Mouse (Mus musculus) left cerebral cortex, adult 2 months (tissue): ENCODE measurements around the gene Spg7. TPM values are rescaled to one million over a fixed set of nuclear protein-coding genes. Genes with fewer than 3 reads are reported as not detected.

Experiments
- DNase-seq, 2 experiments: peaks; one replicate each; pipeline ENCODE4 v3.0.0; 2021 to 2022; ENCODE audit warnings: low spot score in 2 of 2, mixed read lengths in 1 of 2; ENCODE audit errors: extremely low spot score in 1 of 2
- H3K27ac ChIP-seq: fragments of 200-600 bp; 2 replicates; pipeline ENCODE4 v1.8.1; 2022
- H3K4me3 ChIP-seq: fragments of 200-600 bp; 2 replicates; pipeline ENCODE4 v1.8.1; 2022
- CTCF ChIP-seq: fragments of 200-600 bp; IDR thresholded peaks from 2 replicates; pipeline ENCODE4 v1.8.1; 2022; ENCODE audit warnings: antibody characterized with exemption, mild to moderate bottlenecking, moderate library complexity
- intact Hi-C: fragments of 180-260 bp; cut with DNase I; formaldehyde crosslinking; loops from one replicate; pipeline ENCODE4 v1.15.1; 2025
- total RNA-seq, 2 experiments: library from RNA; stranded (reverse); gene quantifications; 2 replicates each; pipeline ENCODE4 v1.2.3; 2021

Gene Spg7
- total RNA-seq, 2 experiments from 2014 or later = 66.2 to 68.8 TPM

DNA sequence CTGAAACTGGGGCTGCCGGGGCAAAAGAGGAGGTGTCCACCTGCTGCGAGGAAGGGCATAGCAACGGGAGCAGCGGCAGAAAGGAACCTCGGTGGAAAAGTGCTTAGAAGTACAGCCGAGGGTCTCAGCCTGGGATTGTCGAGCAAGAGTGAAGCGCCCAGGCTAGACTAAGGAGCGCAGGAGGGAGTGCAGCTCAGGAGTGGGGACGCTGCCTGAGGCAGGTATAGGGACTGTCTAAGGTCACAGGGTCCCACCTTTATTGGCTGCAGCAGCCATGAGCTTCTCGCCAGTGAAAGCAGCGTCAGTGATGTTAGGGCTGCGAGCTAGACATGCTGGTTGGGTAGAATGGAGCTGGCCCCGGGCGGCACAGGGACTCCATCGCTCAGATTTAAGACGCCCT, 55.0 kb downstream of the Spg7 start:
- Histone ChIP-seq H3K4me3 (peak overlapping the region; percentile 61), H3K27ac (no peak overlapping the region)
- intact Hi-C loops = no loop called here
- no peak for DNase-seq
- no peak for TF ChIP-seq CTCF

DNA sequence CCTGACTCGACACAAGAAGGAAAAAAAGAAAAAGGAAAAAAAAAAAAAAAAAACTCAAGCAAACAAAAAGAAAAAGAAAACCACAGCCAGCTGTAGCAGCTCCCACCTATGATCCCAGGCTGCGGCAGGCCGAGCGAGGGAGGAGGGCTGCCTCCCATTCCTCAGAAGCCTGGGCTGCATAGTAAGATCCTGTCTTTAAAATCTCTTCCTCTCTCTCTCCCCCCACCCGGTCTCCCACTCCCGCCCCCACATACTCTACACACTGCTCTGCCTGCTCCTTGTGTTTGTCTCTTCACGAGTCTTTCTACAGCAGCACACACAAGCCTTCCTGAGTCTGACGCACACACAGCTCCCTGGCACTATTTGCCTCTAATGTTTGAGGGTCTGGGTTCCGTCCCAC, 59.3 kb downstream of the Spg7 start:
- TF ChIP-seq CTCF = no peak
- DNase-seq = no peak
- no peak overlapping the region for H3K27ac ChIP-seq

DNA sequence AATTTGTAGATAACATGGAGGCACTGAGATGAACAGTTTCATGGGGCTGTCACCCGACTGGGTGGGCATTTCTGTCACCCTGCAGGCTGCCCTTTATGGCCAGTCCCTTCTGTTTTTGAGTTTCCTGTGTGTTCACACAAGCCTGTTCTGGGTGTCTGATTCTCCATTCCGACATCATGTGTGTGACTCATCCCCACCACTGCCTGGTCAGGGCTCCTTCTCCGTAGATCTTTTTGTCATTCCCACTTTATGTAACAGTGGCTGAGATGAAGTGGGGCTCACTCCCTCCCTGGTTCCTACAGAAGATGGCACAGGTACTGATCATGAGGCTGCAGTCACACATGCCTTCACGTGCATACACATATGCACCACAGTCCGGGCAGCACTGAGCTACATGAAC, 59.9 kb downstream of the Spg7 start:
- H3K4me3 ChIP-seq = no peak overlapping the region
- DNase-seq = no peak
- intact Hi-C loops = loop anchor here (2.0 kb wide), 1 partner anchor 14 kb away; no protein-coding TSS in a partner anchor
- TF ChIP-seq CTCF = no peak
- no peak overlapping the region; the same call in 1 of the 2 replicates for H3K27ac ChIP-seq

More for the DNA sequence above, 59.3 kb downstream of the Spg7 start:
- intact Hi-C loops = loop anchor here (2.0 kb wide), 1 partner anchor 15 kb away; no protein-coding TSS in a partner anchor
- H3K4me3 ChIP-seq = no peak overlapping the region

DNA sequence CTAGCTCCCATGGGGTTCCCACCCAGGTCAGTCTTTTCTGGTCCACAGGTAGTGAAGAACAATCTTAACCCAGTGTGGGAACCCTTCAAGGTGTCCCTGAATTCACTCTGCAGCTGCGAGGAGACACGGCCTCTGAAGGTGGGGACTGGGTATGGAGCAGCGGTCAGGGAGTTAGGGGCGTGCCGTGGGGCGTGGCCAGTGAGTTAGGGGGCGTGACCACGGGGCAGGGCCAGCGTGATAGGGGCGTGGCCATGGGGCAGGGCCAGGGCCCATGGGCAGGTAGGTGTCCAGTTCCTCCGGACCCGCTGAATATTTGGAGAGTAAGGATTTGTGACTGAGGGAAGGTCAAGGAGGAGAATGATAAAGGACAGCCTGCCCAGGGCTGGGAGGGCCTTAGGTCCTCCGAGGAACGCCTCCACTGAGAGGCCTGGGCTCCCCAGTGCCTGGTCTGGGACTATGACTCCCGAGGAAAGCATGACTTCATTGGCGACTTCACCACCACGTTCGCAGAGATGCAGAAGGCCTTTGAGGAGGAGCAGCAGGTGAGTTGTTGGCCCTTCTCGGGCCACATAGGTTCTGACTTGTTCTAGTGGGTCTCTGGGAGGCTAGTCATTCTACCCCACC, 63.6 kb downstream of the Spg7 start:
- no peak for DNase-seq
- Histone ChIP-seq H3K27ac (no peak overlapping the region), H3K4me3 (no peak overlapping the region)
- no peak for TF ChIP-seq CTCF
- intact Hi-C loops = no loop called here

DNA sequence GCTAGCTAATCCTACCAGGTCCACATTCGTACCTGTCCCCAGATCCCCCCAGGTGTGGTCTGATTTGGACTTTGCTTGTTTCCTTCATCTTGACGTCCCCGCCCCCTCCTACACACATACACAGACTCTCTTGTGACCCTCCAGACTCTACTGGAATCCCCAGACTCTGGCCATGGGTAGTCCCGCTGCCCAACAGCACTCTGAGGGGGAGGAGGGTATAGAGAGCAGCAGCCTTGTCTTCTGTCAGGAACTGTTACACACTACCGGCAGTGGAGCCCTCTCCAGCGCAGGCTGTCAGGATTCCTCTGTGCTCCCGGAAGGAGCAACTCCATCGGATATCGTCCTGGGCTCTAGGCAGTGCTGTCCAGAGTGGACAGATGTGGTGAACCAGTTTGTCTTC, 68.3 kb downstream of the Spg7 start:
- Histone ChIP-seq H3K4me3 (no peak overlapping the region), H3K27ac (no peak overlapping the region)

DNA sequence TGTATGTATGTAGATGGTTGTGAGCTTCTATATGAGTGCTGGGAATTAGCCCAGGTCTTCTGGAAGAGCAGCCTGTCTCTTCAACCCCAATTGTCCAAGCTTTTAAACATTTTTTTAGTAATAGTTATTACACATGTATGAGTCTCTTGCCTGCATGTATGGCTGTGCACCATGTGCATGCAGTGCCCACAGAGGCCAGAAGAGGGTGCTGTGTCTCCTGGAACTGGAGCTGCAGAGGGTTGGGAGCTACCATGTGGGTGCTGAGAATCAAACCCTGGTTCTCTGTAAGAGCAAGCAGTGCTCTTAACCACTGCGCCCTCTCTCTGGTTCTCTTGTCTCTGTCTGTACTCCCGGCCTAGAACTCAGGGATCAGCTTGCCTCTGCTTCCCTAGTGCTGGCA, 70.2 kb downstream of the Spg7 start:
- DNase-seq = no peak
- intact Hi-C loops = no loop called here

More for the DNA sequence above, 68.3 kb downstream of the Spg7 start:
- intact Hi-C loops = no loop called here
- no peak for TF ChIP-seq CTCF
- no peak for DNase-seq

DNA sequence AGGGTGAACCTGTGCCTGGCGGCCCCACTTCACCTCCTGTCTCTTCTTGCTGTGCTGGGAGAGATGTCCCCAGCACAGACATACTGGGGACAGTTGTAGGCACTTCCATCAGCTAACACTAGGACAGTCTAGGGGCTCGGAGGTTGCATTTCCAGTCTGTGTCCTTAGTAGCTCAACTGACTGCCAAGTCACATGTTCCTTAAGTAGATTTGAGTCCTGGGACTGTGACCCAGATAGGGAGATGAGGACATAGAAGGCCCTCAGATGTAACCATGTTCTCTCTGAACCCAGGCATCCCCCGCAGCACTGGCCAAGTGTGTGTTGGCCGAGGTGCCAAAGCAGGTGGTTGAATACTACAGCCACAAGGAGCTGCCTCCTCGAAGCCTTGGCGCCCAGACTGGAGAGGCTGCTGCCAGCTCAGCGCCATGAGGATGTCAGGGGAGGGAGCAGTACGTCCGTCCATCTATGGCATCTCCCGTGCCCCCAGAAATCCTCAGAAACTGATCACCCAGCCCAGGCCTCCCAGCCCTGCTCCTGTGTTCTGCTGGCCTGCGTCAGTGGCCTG, 71.5 kb downstream of the Spg7 start:
- no peak overlapping the region for H3K4me3 ChIP-seq
- no peak for TF ChIP-seq CTCF
- intact Hi-C loops = no loop called here
- no peak for DNase-seq
- H3K27ac ChIP-seq = no peak overlapping the region

More for the DNA sequence above, 70.2 kb downstream of the Spg7 start:
- TF ChIP-seq CTCF = peak; percentile 4
- no peak overlapping the region for H3K27ac ChIP-seq
- H3K4me3 ChIP-seq = no peak overlapping the region

DNA sequence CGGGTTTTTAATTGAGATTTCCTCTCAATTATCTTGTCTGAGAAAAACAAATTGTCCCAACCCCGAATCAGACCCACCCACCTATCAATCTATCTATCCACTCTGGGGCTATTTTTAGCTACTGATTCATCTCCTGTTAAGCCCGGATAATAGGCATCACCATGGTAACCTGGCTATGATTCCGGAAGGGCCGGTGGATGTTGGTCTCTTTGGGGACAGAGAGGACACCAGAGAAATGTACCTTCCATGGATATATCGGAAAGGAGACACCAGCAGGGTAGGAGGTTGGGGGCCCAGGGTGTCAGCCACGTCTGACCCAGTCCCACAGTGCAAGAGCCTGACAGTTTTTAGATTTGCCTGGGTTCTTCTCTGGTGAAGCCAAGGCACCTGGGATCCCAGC, 72.7 kb downstream of the Spg7 start:
- intact Hi-C loops = no loop called here
- TF ChIP-seq CTCF = no peak
- H3K27ac ChIP-seq = no peak overlapping the region
- H3K4me3 ChIP-seq = no peak overlapping the region
- DNase-seq = no peak

DNA sequence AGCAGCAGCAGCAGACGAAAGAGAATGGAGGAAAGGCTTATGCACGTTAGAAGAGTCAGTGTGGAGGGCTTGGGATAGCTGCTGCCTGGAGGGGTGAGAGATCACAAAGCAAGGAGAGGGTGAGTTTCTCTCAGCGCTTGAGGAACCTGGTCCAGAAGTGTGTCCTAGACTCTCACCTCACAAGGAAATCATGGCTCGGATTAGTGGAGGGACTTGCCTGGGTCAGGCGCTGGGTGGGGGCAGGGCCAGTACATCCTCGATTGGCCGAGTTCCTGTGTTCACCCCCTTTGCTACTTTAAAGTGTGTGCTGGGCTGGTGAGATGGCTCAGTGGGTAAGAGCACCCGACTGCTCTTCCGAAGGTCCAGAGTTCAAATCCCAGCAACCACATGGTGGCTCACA, 73.1 kb downstream of the Spg7 start:
- TF ChIP-seq CTCF = no peak
- intact Hi-C loops = loop anchor here (2.0 kb wide), 1 partner anchor 13 kb away; no protein-coding TSS in a partner anchor
- Histone ChIP-seq H3K4me3 (no peak overlapping the region), H3K27ac (no peak overlapping the region)
- DNase-seq = no peak

DNA sequence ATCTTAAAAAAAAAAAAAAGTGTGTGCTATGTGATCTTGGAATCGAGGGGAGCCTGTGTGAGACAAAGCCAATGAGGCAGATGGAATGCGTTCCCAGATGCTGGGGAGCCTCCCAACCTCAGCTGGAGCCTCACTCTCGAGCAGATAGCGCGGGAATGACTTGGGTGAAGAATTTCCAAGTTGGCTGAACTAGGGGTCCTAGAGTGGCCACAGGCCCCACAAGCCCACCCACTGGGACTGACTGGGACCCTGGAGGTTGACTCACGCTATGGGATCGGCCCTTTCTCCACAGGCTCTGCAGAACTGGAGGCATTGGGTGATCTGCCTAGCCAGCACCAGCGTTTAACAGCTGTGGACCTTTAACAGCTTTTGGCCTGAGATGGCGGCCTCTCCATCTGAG, 73.5 kb downstream of the Spg7 start:
- H3K4me3 ChIP-seq = no peak overlapping the region
- intact Hi-C loops = loop anchor here (2.0 kb wide), 1 partner anchor 13 kb away; no protein-coding TSS in a partner anchor
- DNase-seq = no peak
- no peak overlapping the region for H3K27ac ChIP-seq
- no peak for TF ChIP-seq CTCF

DNA sequence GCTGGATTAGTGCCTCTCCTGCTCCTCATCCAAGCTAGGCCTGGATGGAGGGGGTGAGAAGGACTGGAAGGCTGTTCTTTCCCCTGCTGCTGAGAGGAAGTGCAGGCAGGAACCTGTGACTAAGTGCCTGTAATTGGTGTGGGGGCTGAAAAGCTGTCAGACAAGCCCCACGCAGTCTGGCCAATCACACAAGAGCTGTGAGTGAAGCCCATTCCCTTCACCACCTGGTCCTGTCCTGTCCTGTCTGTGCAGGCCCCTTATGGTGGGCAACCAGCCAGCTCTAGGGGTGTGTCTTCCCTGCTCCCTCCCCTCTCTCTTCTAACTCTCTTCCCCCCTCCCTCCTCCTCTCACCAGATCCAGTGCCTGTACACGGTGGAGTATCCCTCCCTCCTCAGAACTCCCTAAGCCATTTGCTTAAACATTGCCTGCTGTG, 74.9 kb downstream of the Spg7 start:
- TF ChIP-seq CTCF = no peak
- Histone ChIP-seq H3K4me3 (no peak overlapping the region), H3K27ac (no peak overlapping the region)
- intact Hi-C loops = loop anchor here (2.0 kb wide), 1 partner anchor 15 kb away; no protein-coding TSS in a partner anchor
- DNase-seq = peak; percentile 63 to 65

DNA sequence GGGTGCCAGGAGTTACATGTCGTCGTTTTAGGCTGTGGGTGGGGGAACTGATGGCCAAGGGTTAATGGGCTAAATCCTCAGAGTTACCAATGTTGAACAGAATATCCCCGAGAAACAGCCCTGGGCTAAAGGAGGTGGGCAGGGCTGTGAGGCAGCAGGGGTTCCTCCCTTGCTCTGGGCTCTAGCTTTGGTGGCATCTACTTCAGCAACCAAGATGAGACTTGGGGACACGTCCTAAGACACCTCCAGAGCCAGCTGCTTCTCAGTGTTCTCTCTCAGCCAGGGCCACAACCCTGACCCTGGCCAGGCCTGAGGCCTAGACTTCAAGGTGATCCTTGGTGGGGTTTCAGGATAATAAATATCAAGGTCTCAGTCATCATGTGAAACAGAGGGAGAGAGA, 76.0 kb downstream of the Spg7 start:
- H3K27ac ChIP-seq = no peak overlapping the region
- intact Hi-C loops = no loop called here

More for the DNA sequence above, 76.0 kb downstream of the Spg7 start:
- TF ChIP-seq CTCF = no peak
- no peak for DNase-seq
- no peak overlapping the region for H3K4me3 ChIP-seq
